Mouse (Mus musculus) MN1 (cell line): ENCODE data around the gene Acaca.
A peak's percentile ranks its signal among the peaks of the same experiment; 100 is the strongest.
"Not testable (repeated sequence)": the region's sequence is repeated elsewhere in the genome, so short reads cannot be mapped to it uniquely, and the experiment has no call there.

Experiments
- DNase-seq: peaks from one replicate; pipeline ENCODE4 v3.0.0-alpha.2; 2016; ENCODE audit warnings: low spot score

Gene Acaca

DNA sequence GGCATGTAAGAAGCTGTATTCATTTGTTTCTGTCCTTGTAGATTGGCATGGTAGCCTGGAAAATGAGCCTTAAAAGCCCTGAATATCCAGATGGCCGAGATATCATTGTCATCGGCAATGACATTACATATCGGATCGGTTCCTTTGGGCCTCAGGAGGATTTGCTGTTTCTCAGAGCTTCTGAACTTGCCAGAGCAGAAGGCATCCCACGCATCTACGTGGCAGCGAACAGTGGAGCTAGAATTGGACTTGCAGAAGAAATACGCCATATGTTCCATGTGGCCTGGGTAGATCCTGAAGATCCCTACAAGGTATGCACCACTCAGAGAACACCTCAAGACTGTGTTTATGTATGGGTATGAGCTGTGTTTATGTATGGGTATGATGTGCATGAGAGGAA lies 208.8 kb downstream of the Acaca start:
- DNase-seq, result not testable (repeated sequence)

DNA sequence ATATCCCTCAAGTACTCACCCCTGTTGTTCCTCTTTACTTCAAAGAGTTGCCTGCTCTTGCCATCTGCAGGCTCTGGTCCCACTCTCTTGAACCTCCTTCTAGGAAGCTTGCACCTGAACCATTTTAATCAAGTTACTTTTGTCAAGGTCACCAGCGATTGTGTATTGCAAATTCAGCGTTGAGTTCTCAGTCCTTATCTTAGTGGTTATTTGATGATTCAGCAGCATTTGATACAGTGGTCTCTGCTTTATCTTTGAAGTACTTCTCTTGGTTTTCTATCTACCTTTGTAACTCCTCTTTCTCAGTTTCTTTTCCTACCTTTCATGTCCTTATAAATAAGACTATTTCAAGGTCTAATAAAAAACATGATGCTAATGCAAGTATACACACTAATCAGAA lies 211.2 kb downstream of the Acaca start:
- DNase-seq, result no peak

DNA sequence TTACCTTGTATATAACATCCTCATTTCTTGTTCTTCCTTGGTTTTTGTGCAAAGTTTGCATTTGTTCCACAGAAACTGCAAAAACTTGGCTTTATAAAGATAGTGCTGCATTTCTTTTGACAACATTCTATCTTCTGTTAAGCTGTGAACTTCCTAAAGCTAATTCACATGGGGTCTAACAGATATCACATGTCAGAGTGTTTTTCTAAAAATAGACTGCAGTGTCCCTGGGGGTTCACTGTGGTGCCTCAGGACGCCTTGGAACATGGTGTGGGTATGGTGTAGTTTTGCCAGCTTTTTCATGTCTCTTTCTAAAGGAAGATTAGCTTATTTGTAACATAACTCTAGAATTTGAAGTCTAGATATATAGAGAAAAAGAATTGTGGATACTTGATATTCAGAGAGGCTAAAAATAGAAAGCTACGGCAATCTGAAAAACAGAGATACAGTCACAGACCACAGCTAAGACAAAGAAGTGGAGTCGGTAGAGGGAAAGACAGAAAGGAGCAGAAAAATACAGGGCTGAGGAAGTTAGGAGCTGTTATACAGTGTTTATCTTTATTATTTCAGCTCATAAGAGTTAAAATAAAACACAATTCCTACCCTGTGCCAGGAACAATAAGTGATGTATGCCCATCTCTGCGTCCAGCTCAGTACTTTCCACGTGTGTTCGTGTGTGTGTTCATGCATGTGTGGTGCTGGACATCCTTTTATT lies 215.2 kb downstream of the Acaca start:
- DNase-seq, result no peak

DNA sequence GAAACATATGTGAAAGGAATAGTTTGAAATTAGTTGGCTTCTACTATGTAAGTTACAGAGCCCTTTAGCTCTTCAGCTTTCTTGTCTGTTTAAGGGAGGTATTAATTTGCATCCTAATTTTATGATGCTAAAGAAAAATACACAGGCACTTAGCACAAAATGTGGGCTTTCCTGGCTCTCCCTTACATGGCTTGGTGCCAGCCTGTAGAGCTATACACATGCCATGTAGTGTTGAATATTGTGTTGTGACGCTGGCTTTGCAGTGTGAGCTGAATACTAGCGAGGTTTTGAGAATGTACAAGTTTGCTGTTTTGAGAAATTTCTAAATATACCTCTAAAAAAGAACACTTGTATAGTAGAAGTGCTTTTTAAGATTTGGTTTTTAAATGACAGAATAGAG lies 218.3 kb downstream of the Acaca start:
- no peak for DNase-seq

DNA sequence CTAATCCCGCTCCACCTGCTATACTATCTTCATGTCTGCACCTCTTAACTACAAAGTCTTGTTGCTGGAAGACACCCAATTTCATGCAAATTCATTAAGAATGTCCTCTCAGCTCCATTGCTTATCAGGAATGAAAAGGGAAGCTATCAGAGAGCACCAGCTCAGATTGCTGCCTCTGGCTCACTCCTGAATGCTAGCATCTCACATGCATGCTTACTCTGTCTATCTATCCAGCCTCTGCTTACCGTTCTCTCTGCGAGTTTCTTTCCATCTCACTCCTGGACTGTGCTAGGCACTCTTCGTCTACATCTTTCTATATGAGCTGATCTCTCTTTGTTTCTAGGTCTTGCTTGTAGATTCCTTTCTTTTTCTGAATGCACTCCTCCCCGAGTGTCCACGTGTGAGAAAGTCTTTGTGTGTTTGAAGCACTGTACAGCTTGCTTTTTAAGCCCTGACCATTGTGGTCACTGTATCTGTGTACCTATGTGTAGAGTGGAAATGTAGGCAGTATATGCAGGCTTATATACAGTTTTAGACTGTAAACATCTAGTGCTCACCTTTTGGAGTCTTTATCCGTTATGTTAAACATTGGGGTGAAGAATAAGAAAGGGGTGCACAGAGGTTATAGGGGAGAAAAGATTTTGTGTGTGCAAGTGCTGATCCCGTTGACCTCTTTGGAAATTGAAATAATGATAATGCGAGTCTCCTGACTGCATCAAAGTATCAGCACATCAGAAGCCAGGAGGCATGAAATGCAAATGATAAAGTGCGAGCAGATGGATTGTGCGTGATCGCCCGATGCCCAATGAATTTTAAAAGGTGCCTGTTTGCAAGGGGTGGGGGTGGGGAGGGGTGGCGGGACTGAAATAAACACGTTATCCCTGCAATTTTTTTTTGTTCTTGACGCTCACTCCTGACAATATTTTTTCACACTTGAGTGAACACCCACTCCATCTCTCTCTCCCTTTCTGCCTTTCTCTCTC lies 219.7 kb downstream of the Acaca start:
- DNase-seq, result no peak

DNA sequence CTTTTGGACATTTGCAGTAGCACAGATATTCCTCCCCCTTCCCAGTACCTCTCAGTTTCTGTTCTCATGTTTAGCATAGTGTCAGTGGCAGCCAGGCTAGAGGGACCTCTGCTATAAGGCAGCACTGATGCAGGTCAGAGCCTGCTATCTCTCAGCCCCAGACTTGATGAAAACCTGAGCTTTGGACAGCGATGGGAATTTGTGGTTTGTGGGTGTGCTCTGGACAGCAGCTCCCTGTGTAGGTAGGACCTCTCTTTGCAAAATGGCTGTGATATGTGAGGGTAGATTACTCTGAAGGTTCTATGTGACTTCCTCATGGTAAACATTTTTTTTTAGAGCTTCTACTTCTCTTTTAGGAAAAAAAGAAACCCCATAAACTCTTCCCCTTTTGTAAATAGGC lies 221.7 kb downstream of the Acaca start:
- no peak for DNase-seq

DNA sequence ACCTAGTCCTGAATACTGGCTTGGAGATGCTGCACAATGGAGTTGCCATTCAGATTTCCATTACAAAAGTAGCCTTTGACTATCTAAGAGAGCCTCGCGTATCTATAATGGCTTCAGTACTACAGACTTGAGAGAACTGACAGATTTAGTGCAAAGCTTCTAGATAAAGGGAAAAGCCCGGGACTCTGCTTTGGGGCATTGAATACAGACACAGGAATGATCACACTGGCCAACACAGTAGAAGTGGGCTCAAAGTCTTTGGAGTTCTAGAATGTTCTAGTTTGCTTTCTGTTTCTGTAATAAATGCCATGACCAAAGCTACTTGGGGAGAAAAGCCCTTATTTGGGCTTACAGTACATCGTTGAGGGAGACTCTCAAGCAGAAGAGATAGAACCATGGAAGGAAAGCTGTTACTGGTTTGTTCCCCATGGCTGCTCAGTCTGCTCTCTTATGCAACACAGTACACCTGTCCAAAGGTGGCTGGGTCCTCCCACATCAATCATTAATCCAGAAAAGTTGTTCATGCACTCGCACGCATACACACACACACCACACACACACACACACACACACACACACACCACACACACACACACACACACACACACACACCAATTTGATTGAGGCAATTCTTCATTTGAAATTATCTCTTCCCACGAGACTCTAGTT lies 223.7 kb downstream of the Acaca start:
- DNase-seq, result no peak

DNA sequence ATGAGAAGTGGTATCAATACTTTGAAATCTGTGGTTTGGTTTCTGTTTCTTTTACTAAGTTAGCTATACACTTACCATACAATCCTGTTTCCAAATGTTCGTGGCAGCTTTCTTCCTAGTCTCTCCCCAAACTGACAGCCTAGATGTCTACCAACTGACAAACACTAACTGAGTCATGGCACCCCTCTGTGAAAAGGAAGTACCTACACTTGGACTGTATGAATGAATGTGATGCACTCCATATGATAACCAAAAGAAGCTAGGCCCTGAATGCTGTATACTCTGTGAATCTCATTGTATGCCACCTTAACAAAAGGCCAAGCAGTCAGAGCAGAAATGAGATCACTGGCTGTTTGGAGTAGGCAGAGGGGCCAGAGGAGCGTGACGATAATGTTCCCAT lies 227.8 kb downstream of the Acaca start:
- DNase-seq, result peak; percentile 38

DNA sequence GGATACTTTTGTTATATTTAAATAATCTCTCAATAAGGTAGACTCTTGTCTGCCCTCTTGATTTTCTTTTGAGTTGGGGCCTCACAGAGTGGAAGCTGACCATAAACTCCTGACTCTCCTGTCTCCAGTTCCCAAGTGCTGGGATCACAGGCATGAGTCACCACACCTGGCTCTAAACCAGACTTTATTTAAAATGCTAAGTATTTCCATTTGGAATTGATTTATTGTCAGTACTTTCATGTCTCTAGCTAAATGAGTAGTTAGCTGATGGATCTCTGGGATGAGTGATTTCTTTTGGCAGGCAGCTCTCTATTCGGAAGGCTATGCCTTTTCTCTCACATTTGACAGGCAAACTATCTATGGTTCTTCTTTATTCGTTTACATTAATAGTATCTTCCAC lies 228.3 kb downstream of the Acaca start:
- DNase-seq, result peak; percentile 51

DNA sequence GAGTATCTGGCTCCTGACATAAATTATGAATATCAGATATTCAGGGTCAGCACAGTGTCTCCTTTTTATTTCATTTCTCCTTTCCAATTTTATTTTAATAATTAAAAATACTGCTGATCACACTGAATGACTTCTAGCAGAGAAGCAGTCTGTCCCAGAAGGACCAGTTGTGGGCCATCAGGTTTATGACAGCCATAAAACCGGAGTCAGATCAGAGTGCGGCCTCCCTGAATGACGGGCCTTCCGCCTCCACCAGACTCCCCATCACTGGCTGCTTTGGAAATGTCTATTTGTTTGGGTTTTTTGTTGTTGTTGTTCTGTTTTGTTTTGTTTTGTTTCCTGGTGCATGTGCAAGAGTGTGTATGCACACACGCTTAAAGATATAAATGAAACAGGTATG lies 232.1 kb downstream of the Acaca start:
- DNase-seq, result no peak

DNA sequence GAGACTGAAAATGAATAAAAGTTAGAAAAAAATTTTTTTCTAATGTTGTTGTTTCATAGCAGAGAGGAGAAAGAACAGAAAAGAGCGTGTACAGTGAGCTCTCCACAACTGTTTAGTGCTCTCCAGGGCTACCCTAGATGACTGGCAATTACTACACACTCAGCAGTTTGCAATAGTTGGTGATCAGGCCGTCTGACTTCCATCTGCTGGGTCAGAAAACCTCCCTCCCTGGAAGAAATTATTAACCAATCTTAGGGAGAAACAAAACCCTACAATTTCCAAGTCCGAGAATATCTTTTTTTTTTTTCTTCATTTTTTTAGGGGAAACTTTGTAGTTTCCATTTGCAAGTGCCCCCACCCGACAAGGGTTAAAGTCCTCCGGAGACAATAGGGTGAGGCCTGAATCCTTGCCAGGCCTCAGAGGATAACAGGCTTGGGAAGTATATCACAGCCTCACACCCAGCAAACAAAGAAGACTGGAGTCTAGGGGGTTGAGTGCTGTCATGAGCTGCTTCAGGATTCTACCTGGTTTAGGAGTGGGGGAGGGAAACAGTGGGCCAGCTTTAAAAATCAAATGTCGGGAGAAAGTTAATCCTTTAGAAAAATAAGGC lies 233.3 kb downstream of the Acaca start:
- no peak for DNase-seq

DNA sequence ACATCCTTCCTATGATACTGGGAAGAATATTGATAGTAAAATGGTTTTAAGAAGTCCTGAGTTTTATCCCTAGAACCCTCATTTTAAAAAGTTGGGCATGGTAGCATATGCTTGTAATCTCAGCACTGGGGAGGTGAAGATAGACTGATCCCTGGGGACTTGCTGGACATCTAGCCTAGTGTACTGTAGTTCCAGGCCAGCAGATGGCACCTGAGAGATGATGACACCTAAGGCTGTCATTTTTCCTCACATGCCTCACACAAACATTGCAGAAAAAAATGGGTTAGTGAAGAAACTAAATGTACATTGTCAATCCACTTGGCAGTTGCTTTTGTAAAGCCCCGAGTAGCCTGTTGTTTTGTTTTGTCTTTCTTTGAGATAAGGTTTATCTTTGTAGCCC lies 235.8 kb downstream of the Acaca start:
- no peak for DNase-seq

DNA sequence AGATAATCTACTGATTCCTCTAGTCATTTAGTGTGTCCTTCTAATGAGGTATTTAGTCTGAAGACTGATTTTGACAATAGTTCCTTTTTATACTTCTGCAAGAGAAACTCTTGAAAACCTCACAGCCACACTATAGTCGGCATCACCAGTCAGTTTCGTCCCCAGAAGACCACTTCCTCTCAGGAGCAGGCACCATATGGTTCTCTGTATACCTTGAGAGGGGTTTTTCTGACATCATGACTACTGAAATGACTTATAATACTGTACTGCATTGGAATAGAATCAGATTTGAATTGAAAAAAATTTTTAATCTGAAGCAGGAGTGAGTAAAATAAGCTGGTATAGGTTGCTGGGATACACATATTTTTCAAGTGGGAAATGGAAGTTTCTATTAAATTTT lies 239.4 kb downstream of the Acaca start:
- DNase-seq, result no peak

DNA sequence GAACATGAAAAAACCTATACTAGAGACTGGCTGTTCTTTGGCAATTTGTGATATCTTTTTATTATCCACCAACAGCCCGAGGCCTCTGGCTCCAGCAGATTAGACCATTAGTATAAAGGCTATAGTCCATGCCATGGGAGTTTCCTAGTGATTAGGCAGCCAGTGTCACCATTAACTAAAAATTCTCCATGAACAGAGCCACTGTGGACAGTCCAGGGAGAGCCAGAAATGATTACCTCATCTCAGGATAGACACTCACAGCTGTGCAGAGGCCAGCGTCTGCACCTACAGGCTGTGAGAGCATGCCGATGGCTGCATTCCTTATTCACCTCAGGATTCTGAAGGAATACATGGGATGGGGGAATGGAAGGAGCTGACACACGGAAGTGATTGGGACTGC lies 243.7 kb downstream of the Acaca start:
- peak; percentile 17 for DNase-seq

DNA sequence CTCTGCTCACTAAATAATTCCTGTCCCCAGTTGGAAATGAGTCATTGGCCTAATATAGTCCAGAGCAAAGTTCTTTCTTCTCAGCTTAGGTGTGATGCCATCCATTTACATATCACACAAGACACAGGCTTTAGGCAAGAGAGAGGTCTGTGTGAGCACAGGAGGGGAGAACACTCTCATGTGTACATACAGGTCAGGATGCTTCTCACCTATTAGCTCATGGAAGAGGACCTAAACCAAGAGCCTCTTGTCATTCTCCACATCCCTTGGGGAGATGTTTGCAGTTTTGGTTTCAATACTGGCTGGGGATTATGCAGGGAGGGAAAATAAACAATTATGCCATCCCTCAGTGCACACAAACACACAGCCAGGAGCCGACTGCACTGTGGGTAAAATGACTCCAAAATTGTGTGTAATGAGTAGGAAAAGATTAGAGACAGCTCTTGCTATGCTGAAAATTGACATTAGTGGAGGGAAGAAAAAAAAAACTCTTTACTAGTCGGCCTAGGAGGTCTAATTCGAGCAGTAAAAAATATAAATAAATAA lies 246.6 kb downstream of the Acaca start:
- DNase-seq, result no peak

DNA sequence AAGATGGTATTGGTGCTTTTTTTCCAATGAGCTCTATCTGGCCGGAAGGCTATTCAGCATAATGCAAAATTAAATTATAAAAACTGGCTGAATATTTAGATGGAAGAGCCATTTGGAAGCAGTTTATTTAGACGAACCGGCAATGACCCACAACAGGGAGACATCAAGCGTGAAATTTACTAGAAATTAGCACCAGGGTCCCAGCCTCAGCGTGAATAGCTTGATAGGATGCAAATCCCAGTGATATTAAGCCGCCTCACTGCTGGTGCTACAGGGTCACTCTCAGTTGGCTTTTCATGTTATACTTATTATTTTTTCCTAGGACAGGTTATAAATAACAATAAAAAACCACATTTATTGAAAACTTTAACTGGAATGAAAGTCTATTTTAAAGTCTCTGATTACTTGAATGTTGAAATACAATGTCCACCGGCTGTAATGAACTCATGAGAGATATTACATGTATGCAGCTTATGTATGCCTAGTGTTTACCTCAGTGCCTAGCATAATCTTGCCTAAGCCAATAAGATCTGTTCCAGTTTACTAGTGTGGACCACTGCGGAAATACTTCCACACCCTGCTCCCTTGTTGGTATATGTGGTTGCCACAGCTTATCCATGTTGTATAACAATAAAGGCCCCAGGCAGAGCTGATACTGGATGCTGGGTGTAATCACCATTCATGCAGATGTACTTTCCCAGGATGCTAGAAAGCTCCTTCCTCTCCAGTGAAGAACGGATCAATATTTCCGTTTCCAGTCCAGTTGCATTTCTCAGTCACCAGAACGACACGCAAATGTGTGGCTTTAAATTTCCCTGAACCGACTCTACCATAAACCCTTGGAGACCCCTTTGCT lies 247.3 kb downstream of the Acaca start:
- no peak for DNase-seq

DNA sequence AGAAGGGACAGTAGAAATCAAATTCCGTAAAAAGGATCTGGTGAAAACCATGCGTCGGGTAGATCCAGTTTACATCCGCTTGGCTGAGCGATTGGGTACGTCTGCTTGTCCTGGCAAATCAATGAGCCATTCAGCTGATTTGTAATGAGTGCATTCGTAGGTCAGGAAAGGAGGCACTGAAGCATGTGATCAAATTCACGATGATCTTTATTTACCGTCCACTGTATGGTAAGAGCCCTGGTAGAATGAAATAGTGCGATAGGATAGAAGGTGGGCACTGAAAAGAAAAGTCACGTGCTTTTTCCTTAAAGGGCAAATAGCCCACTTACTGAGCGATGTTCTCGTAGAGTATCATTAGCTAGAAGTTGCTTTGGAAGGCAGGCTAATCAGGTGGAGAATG lies 253.0 kb downstream of the Acaca start:
- no peak for DNase-seq

DNA sequence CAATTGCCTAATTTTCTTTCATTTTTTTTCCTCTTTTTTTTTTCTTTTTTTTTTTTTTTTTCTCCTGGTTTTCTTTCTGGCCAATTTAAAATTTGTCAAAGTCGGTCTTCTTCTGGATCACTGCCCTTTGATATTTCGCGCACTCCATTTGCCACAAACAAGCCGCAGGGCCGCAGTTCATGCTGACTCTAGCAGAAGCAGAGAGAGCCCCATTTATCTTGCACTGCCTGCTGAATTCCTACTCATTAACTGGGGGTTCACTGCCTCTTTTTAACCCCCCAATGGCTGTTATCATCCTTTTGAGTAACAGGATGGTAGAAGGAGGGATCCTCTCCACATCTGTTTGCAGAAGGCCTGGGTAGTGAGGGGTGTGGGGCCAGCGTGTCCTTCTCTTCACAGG lies 254.4 kb downstream of the Acaca start:
- no peak for DNase-seq

DNA sequence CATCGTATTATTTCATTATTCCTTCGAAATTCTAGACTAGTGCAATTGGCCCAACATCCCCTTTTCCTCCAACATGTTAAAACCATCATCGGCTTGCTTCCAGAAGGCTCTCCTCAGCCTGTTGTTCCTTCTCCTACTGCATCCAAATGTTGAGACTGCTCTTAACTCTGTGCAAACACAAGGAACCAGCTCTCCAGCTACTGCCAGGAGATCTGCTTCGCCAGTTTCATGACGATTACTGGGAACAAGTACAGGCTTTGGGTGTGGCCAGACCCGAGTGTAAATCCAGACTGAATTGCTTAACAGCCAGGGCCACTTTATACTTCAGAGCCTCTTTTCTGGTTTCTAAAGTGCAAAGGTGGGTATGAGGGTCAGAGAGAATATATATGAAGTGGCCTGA lies 259.9 kb downstream of the Acaca start:
- DNase-seq, result no peak

DNA sequence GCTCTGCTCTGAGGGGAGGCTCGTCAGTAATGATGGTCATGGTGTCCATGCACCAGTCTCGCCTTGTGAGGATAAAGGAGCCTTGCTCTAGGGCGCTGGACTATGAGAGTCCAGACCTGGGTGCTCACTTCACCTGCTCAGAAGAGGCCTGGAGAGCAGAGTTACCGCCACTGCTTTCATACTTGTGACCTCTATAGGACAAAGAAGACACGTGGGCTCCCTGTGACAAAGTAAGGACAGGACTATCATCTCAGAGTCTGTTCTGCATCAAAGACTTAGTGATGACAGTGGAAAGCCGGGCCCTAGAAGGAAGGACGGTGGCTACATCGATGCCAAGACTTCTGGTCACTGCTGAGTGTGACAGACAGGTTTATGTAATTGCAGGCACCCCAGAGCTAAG lies 261.7 kb downstream of the Acaca start:
- no peak for DNase-seq

DNA sequence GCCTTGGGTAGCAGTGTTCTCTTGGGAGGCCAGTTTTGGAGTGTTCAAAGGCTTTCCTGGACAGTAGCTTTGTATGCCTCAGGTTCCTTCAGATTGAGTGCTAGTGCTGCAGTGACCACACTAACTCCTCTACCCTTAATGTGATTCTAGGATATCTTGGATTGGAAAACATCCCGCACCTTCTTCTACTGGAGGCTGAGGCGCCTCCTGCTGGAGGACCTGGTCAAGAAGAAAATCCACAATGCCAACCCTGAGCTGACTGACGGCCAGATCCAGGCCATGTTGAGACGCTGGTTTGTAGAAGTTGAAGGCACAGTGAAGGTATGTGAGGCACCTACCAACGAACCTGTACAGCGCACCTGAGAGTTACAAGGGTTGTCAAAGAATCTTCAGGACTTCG lies 262.6 kb downstream of the Acaca start:
- not testable (repeated sequence) for DNase-seq
